Mouse (Mus musculus) cerebellum, adult 2 months (tissue): Measurements from ENCODE around the gene Cyth4.

Experiments used
- CTCF ChIP-seq: fragments of 200-500 bp; IDR thresholded peaks from 2 replicates; pipeline ENCODE4 v1.5.1; 2011; ENCODE audit warnings: low read depth, mild to moderate bottlenecking, control low read depth, low read length, moderate library complexity, borderline replicate concordance; ENCODE audit not compliant: insufficient read depth
- POLR2A ChIP-seq: fragments of 200-500 bp; IDR thresholded peaks from 2 replicates; pipeline ENCODE4 v1.6.1; 2011; ENCODE audit warnings: low read length, control low read depth, borderline replicate concordance; ENCODE audit not compliant: insufficient read depth

DNA sequence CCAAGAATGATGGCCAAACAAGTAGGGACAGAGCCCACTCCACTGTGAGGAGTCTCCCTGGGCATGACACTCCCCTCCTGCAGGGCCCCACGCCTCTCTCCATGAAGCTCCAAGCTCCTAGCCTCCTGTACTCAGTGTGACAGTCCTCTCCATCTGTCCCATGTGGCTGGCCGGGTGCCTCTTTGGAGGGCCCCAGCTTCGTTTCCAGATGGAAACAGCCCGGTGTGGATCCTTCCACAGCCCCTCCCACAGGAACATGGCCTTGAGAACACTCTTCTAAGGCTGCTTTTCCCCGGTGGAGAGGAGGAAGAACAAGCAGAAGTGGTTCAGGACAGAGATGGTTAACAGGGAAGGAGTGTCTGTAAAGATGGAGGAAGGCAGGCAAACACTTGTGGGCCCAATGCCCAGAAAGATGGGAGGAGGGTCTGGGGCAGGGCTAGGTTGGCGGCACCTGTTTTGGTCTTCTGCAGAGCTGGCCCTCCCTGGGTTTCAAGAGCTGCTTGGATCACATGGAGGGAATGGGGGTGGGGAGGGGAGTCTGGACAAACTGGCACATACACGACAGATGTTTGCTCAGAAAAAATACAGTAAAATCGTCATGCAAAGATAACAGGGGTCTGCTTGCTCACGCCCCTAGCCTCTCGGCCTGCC lies 72.5 kb downstream of the Cyth4 start:
- TF ChIP-seq POLR2A: no peak
- no peak for TF ChIP-seq CTCF
